Comparison of ENCODE assay signal across 15 mouse cellular contexts in the genomic region with DNA sequence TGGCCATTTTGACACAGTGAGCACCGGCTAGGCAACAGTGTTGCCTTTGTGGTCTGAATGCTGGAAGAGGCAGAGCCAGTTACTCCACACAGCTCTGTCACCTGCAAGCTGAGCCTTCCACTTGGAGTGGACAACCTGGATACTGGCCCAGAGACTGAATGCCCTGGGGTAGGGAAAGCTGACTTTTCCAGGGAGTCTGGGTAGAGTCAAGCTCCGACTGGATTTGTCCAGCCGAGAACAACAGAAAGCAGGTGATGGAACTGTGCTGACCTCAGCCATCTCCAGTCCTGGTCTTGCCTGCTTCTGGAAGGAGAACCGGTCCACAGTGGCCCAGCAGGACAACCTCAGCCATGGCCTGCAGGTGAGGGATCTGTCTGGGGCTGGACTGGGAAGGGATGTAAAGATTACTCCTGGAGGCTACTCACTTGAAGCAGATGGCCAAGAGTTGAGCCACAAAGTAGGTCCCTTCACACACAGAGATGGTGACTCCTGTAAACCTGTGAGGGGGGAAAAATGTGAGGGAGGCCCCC. TPM values are rescaled to one million over a fixed set of nuclear protein-coding genes. Genes with fewer than 3 reads are reported as not detected.
"Had no signal": no experiment of that assay in that cellular context is flagged by ENCODE, and none has a peak within 500 bp of the region (broad histone marks: within the 10 kb centered on the region; RNA-seq: fewer than 3 reads in every experiment).

No protein-coding gene starts in this region.

- H3K27me3 ChIP-seq: intestine, embryonic 15.5 days; limb, embryonic 12.5 days; limb, embryonic 15.5 days; midbrain, embryonic 12.5 days; stomach, embryonic 15.5 days had no signal

- H3K9me3 ChIP-seq: intestine, embryonic 15.5 days; limb, embryonic 12.5 days; limb, embryonic 15.5 days; midbrain, embryonic 12.5 days; stomach, embryonic 15.5 days had no signal

- DNase-seq: thymus, postnatal 36 days had no signal

- H3K36me3 ChIP-seq: intestine, embryonic 15.5 days; limb, embryonic 12.5 days; limb, embryonic 15.5 days; midbrain, embryonic 12.5 days; stomach, embryonic 15.5 days had no signal

- H3K4me2 ChIP-seq: intestine, embryonic 15.5 days; limb, embryonic 12.5 days; limb, embryonic 15.5 days; liver, embryonic 11.5 days; lung, embryonic 14.5 days; midbrain, embryonic 12.5 days; stomach, embryonic 15.5 days had no signal

- H3K27ac ChIP-seq: intestine, embryonic 15.5 days; kidney, postnatal 0 days; limb, embryonic 12.5 days; limb, embryonic 15.5 days; liver, embryonic 14.5 days; macrophage; midbrain, embryonic 12.5 days; stomach, embryonic 15.5 days had no signal

- H3K4me3 ChIP-seq: intestine, embryonic 15.5 days; limb, embryonic 12.5 days; limb, embryonic 15.5 days; midbrain, embryonic 12.5 days; stomach, embryonic 15.5 days had no signal

- ATAC-seq: intestine, embryonic 15.5 days; liver, postnatal 0 days; lung, postnatal 0 days; midbrain, embryonic 16.5 days had no signal

- H3K9ac ChIP-seq: intestine, embryonic 15.5 days; limb, embryonic 12.5 days; limb, embryonic 15.5 days; liver, embryonic 14.5 days; liver, postnatal 0 days; lung, embryonic 14.5 days; midbrain, embryonic 12.5 days; stomach, embryonic 15.5 days had no signal

- H3K4me1 ChIP-seq: intestine, embryonic 15.5 days; limb, embryonic 12.5 days; limb, embryonic 15.5 days; midbrain, embryonic 12.5 days; stomach, embryonic 15.5 days had no signal

RNA-seq across cellular contexts. Expression of a gene that starts 18.8 kb away (rescaled TPM):
- polyA plus RNA-seq: liver, postnatal 0 days; small intestine, adult 2 months had no signal
